Mouse (Mus musculus): ENCODE measurements around the gene Gm26602. TPM values are rescaled to one million over a fixed set of nuclear protein-coding genes. Genes with fewer than 3 reads are reported as not detected.

Gene Gm26602
- polyA plus RNA-seq, 1 experiment from 2014 or later = 1.1 TPM

- peak overlapping the region; percentile 49; the same call in 1 of the 2 replicates for H3K27ac ChIP-seq
- H3K27me3 ChIP-seq (ENCODE audit: control insufficient read depth, insufficient read depth, low read length) = no peaks in the 10 kb centered on the region
- peak; percentile 57 for ATAC-seq (ENCODE audit: low FRiP score)
- peak; percentile 68 for DNase-seq (ENCODE audit: low spot score)
- 50% methylated on average over 13 of the region's 13 CpGs for WGBS
- H3K9me3 ChIP-seq (ENCODE audit: control insufficient read depth, low read length) = no peaks in the 10 kb centered on the region
- H3K9ac ChIP-seq = 0 out of 2 replicates have a peak overlapping the region, but pooled peaks have one; percentile 20
- H3K4me2 ChIP-seq (replicated peaks) = no peak overlapping the region
- peaks cover 32% of the 10 kb centered on the region for H3K4me1 ChIP-seq (replicated peaks; ENCODE audit: control insufficient read depth, insufficient read depth, low read length)
- peaks cover 27% of the 10 kb centered on the region for H3K36me3 ChIP-seq (replicated peaks; ENCODE audit: control insufficient read depth, insufficient read depth)
- no peak overlapping the region for H3K4me3 ChIP-seq (replicated peaks; ENCODE audit: low read length)
Observed at GRCm38 (mm10) chr10:79934272-79934721, 23.6 kb downstream of the Gm26602 start.

GRCm38 (mm10) chr10:79934794-79935569 lies 24.3 kb downstream of the Gm26602 start:
- no peaks in the 10 kb centered on the region for H3K9me3 ChIP-seq (ENCODE audit: control insufficient read depth, low read length)
- ATAC-seq (ENCODE audit: low FRiP score) (no peak), DNase-seq (ENCODE audit: low spot score) (no peak)
- no peaks in the 10 kb centered on the region for H3K27me3 ChIP-seq (ENCODE audit: control insufficient read depth, insufficient read depth, low read length)
- H3K9ac ChIP-seq = no peak overlapping the region
- peaks cover 27% of the 10 kb centered on the region for H3K36me3 ChIP-seq (replicated peaks; ENCODE audit: control insufficient read depth, insufficient read depth)
- peaks cover 27% of the 10 kb centered on the region for H3K4me1 ChIP-seq (replicated peaks; ENCODE audit: control insufficient read depth, insufficient read depth, low read length)
- H3K4me3 ChIP-seq (replicated peaks; ENCODE audit: low read length) = no peak overlapping the region
- H3K27ac ChIP-seq = no peak overlapping the region
- 87% methylated on average over 16 of the region's 16 CpGs for WGBS
- H3K4me2 ChIP-seq (replicated peaks) = no peak overlapping the region

- Histone ChIP-seq H3K9ac (no peak overlapping the region), H3K27me3 (ENCODE audit: control insufficient read depth, insufficient read depth, low read length) (no peaks in the 10 kb centered on the region), H3K27ac (no peak overlapping the region), H3K4me3 (replicated peaks; ENCODE audit: low read length) (no peak overlapping the region), H3K36me3 (replicated peaks; ENCODE audit: control insufficient read depth, insufficient read depth) (peaks cover 23% of the 10 kb centered on the region), H3K4me1 (replicated peaks; ENCODE audit: control insufficient read depth, insufficient read depth, low read length) (peaks cover 21% of the 10 kb centered on the region), H3K9me3 (ENCODE audit: control insufficient read depth, low read length) (no peaks in the 10 kb centered on the region), H3K4me2 (replicated peaks) (no peak overlapping the region)
- ATAC-seq (ENCODE audit: low FRiP score) (no peak), DNase-seq (ENCODE audit: low spot score) (no peak)
- 71% methylated on average over 10 of the region's 10 CpGs for WGBS
Observed at GRCm38 (mm10) chr10:79936284-79936910, 25.7 kb downstream of the Gm26602 start.

GRCm38 (mm10) chr10:79936911-79937441 lies 26.3 kb downstream of the Gm26602 start:
- no peaks in the 10 kb centered on the region for H3K9me3 ChIP-seq (ENCODE audit: control insufficient read depth, low read length)
- ATAC-seq (ENCODE audit: low FRiP score) = no peak
- no peak overlapping the region for H3K9ac ChIP-seq
- H3K27ac ChIP-seq = no peak overlapping the region
- DNase-seq (ENCODE audit: low spot score) = no peak
- WGBS = 48% methylated on average over 27 of the region's 27 CpGs
- H3K4me2 ChIP-seq (replicated peaks) = no peak overlapping the region; the same call in 1 of the 2 replicates
- peaks cover 21% of the 10 kb centered on the region for H3K4me1 ChIP-seq (replicated peaks; ENCODE audit: control insufficient read depth, insufficient read depth, low read length)
- peaks cover 17% of the 10 kb centered on the region for H3K36me3 ChIP-seq (replicated peaks; ENCODE audit: control insufficient read depth, insufficient read depth)
- H3K4me3 ChIP-seq (replicated peaks; ENCODE audit: low read length) = no peak overlapping the region
- no peaks in the 10 kb centered on the region for H3K27me3 ChIP-seq (ENCODE audit: control insufficient read depth, insufficient read depth, low read length)

- no peak overlapping the region for H3K27ac ChIP-seq
- no peaks in the 10 kb centered on the region for H3K27me3 ChIP-seq (ENCODE audit: control insufficient read depth, insufficient read depth, low read length)
- peaks cover 11% of the 10 kb centered on the region for H3K4me1 ChIP-seq (replicated peaks; ENCODE audit: control insufficient read depth, insufficient read depth, low read length)
- no peaks in the 10 kb centered on the region for H3K9me3 ChIP-seq (ENCODE audit: control insufficient read depth, low read length)
- no peak overlapping the region for H3K9ac ChIP-seq
- H3K36me3 ChIP-seq (replicated peaks; ENCODE audit: control insufficient read depth, insufficient read depth) = peaks cover 14% of the 10 kb centered on the region; the same call in 1 of the 2 replicates
- no peak for ATAC-seq (ENCODE audit: low FRiP score)
- H3K4me3 ChIP-seq (replicated peaks; ENCODE audit: low read length) = no peak overlapping the region
- no peak overlapping the region for H3K4me2 ChIP-seq (replicated peaks)
- DNase-seq (ENCODE audit: low spot score) = no peak
- WGBS = 33% methylated on average over 11 of the region's 11 CpGs
Observed at GRCm38 (mm10) chr10:79937775-79938526, 27.3 kb downstream of the Gm26602 start.

- H3K4me3 ChIP-seq (replicated peaks; ENCODE audit: low read length) = no peak overlapping the region
- H3K9me3 ChIP-seq (ENCODE audit: control insufficient read depth, low read length) = no peaks in the 10 kb centered on the region
- H3K4me2 ChIP-seq (replicated peaks) = no peak overlapping the region
- H3K9ac ChIP-seq = no peak overlapping the region
- no peak for ATAC-seq (ENCODE audit: low FRiP score)
- H3K27me3 ChIP-seq (ENCODE audit: control insufficient read depth, insufficient read depth, low read length) = no peaks in the 10 kb centered on the region
- 74% methylated on average over 7 of the region's 7 CpGs for WGBS
- no peak overlapping the region for H3K27ac ChIP-seq
- H3K4me1 ChIP-seq (replicated peaks; ENCODE audit: control insufficient read depth, insufficient read depth, low read length) = peaks cover 11% of the 10 kb centered on the region
- H3K36me3 ChIP-seq (replicated peaks; ENCODE audit: control insufficient read depth, insufficient read depth) = peaks cover 3% of the 10 kb centered on the region; the same call in 1 of the 2 replicates
- DNase-seq (ENCODE audit: low spot score) = no peak
Observed at GRCm38 (mm10) chr10:79940749-79941148, 30.1 kb downstream of the Gm26602 start.

GRCm38 (mm10) chr10:79942988-79943387 lies 32.3 kb downstream of the Gm26602 start:
- Histone ChIP-seq H3K9me3 (ENCODE audit: control insufficient read depth, low read length) (no peaks in the 10 kb centered on the region), H3K4me2 (replicated peaks) (no peak overlapping the region), H3K4me1 (replicated peaks; ENCODE audit: control insufficient read depth, insufficient read depth, low read length) (peaks cover 11% of the 10 kb centered on the region; the same call in 1 of the 2 replicates), H3K4me3 (replicated peaks; ENCODE audit: low read length) (no peak overlapping the region), H3K9ac (0 out of 2 replicates have a peak overlapping the region, but pooled peaks have one; percentile 24), H3K27ac (no peak overlapping the region), H3K36me3 (replicated peaks; ENCODE audit: control insufficient read depth, insufficient read depth) (peaks cover 4% of the 10 kb centered on the region; the same call in 1 of the 2 replicates), H3K27me3 (ENCODE audit: control insufficient read depth, insufficient read depth, low read length) (no peaks in the 10 kb centered on the region)
- ATAC-seq (ENCODE audit: low FRiP score) (no peak), DNase-seq (ENCODE audit: low spot score) (no peak)
- WGBS = 83% methylated on average over 1 of the region's 1 CpGs

- WGBS = 84% methylated on average over 9 of the region's 9 CpGs
- Histone ChIP-seq H3K27ac (no peak overlapping the region), H3K9me3 (ENCODE audit: control insufficient read depth, low read length) (no peaks in the 10 kb centered on the region), H3K4me1 (replicated peaks; ENCODE audit: control insufficient read depth, insufficient read depth, low read length) (peaks cover 11% of the 10 kb centered on the region; the same call in 1 of the 2 replicates), H3K4me2 (replicated peaks) (no peak overlapping the region), H3K9ac (0 out of 2 replicates have a peak overlapping the region, but pooled peaks have one; percentile 24), H3K27me3 (ENCODE audit: control insufficient read depth, insufficient read depth, low read length) (no peaks in the 10 kb centered on the region), H3K4me3 (replicated peaks; ENCODE audit: low read length) (no peak overlapping the region), H3K36me3 (replicated peaks; ENCODE audit: control insufficient read depth, insufficient read depth) (peaks cover 4% of the 10 kb centered on the region; the same call in 1 of the 2 replicates)
- ATAC-seq (ENCODE audit: low FRiP score) (no peak), DNase-seq (ENCODE audit: low spot score) (no peak)
Observed at GRCm38 (mm10) chr10:79943471-79943901, 32.8 kb downstream of the Gm26602 start.

Data from hindbrain, embryonic 14.5 days (tissue).